ENCODE assay signal across 25 mouse cellular contexts in the genomic region with DNA sequence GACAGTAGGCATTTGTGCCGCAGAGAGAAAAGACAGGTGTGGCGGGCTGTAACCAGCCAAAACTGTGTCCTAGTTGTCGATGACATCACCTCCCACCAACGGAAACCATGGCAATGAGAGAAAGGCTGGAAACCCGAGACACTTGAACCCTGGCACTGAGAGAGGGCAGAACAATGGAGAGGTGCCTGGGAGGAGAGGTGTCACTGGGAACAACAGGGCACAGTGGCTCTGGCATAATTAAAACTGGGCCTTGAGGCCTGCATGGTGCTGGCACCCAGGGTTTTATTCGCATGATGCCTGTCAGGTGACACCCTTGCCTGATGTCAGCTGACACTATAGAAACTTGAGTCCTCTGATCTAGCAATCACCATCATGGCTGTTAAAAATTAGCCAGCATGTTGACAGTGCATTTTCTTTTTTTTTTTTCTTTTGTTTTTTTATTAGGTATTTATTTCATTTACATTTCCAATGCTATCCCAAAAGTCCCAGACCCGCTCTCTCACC. TPM values are rescaled to one million over a fixed set of nuclear protein-coding genes. Genes with fewer than 3 reads are reported as not detected.
A peak's percentile ranks its signal among the peaks of the same experiment; 100 is the strongest.
DNase-seq lines count a peak whose midpoint lies in the region; ATAC-seq and TF ChIP-seq lines count a peak whose summit lies in the region.
"Had no signal": no experiment of that assay in that cellular context is flagged by ENCODE, and none has a peak within 500 bp of the region (broad histone marks: within the 10 kb centered on the region; RNA-seq: fewer than 3 reads in every experiment).

No protein-coding gene starts in this region.

- DNase-seq in embryo, embryonic 10.5 days (ENCODE audit: low spot score) = peak; percentile 23
- no peak for DNase-seq in embryo, embryonic 11 days
- peak; percentile 17 for DNase-seq in embryonic facial prominence, embryonic 10.5 days (ENCODE audit: low spot score)
- no peak for DNase-seq in MN1 (ENCODE audit: low spot score)
- DNase-seq in thymus, postnatal 10 days (ENCODE audit: low spot score in 2 of 2) = no peak
- DNase-seq: adrenal gland, postnatal 25 days; cerebellum, adult 2 months; cerebellum, postnatal 14 days; forebrain, postnatal 0 days; gastrocnemius, postnatal 10 days; heart, postnatal 14 days; kidney, postnatal 14 days; lung, postnatal 4 days; right cerebral cortex, postnatal 14 days had no signal

- WGBS in kidney, embryonic 16.5 days = 43% methylated on average over 7 of the region's 7 CpGs
- WGBS in kidney, embryonic 14.5 days = 47% methylated on average over 7 of the region's 7 CpGs
- 71% methylated on average over 7 of the region's 7 CpGs for WGBS in embryonic facial prominence, embryonic 10.5 days
- WGBS in intestine, postnatal 0 days = 57% methylated on average over 7 of the region's 7 CpGs

- no peaks in the 10 kb centered on the region for H3K27me3 ChIP-seq in kidney, embryonic 16.5 days (ENCODE audit: insufficient read depth, low read length)
- H3K27me3 ChIP-seq in kidney, embryonic 14.5 days (ENCODE audit: control insufficient read depth, insufficient read depth, low read length) = no peaks in the 10 kb centered on the region
- no peaks in the 10 kb centered on the region for H3K27me3 ChIP-seq in embryonic facial prominence, embryonic 10.5 days (replicated peaks; ENCODE audit: low read depth, poor library complexity, severe bottlenecking)
- no peaks in the 10 kb centered on the region for H3K27me3 ChIP-seq in intestine, postnatal 0 days (replicated peaks; ENCODE audit: control insufficient read depth, insufficient read depth, low read length)
- H3K27me3 ChIP-seq: limb, embryonic 13.5 days; megakaryocyte, embryonic 14.5 days; midbrain, embryonic 12.5 days; Patski had no signal

- no peaks in the 10 kb centered on the region for H3K4me1 ChIP-seq in kidney, embryonic 16.5 days (ENCODE audit: insufficient read depth, low read length)
- H3K4me1 ChIP-seq in kidney, embryonic 14.5 days (ENCODE audit: control insufficient read depth, insufficient read depth, low read length) = 0 out of 2 replicates have a peak, but pooled peaks cover 3% of the 10 kb centered on the region
- peaks cover 3% of the 10 kb centered on the region; the same call in 1 of the 2 replicates for H3K4me1 ChIP-seq in embryonic facial prominence, embryonic 10.5 days
- H3K4me1 ChIP-seq in intestine, postnatal 0 days (replicated peaks; ENCODE audit: control insufficient read depth, insufficient read depth, low read length) = no peaks in the 10 kb centered on the region
- H3K4me1 ChIP-seq: limb, embryonic 13.5 days; megakaryocyte, embryonic 14.5 days; midbrain, embryonic 12.5 days had no signal

- H3K27ac ChIP-seq in kidney, embryonic 16.5 days (ENCODE audit: low read length) = no peak overlapping the region
- H3K27ac ChIP-seq in kidney, embryonic 14.5 days (ENCODE audit: low read depth, low read length) = no peak overlapping the region
- H3K27ac ChIP-seq in embryonic facial prominence, embryonic 10.5 days (replicated peaks) = no peak overlapping the region
- H3K27ac ChIP-seq in intestine, postnatal 0 days (ENCODE audit: low read depth, low read length) = no peak overlapping the region
- H3K27ac ChIP-seq: left cerebral cortex, adult 2 months; limb, embryonic 13.5 days; midbrain, embryonic 12.5 days had no signal

- H3K4me2 ChIP-seq in kidney, embryonic 16.5 days (replicated peaks; ENCODE audit: low read depth, low read length) = no peak overlapping the region
- H3K4me2 ChIP-seq in kidney, embryonic 14.5 days (replicated peaks; ENCODE audit: low read depth, low read length) = no peak overlapping the region
- no peak overlapping the region for H3K4me2 ChIP-seq in intestine, postnatal 0 days (replicated peaks; ENCODE audit: low read depth)
- H3K4me2 ChIP-seq: limb, embryonic 13.5 days; liver, embryonic 11.5 days; midbrain, embryonic 12.5 days had no signal

- no peaks in the 10 kb centered on the region for H3K36me3 ChIP-seq in kidney, embryonic 16.5 days (ENCODE audit: insufficient read depth, low read length)
- no peaks in the 10 kb centered on the region for H3K36me3 ChIP-seq in kidney, embryonic 14.5 days (ENCODE audit: control insufficient read depth, insufficient read depth, low read length)
- no peaks in the 10 kb centered on the region for H3K36me3 ChIP-seq in embryonic facial prominence, embryonic 10.5 days (replicated peaks)
- no peaks in the 10 kb centered on the region for H3K36me3 ChIP-seq in intestine, postnatal 0 days (ENCODE audit: control insufficient read depth, insufficient read depth)
- H3K36me3 ChIP-seq: G1E; limb, embryonic 13.5 days; midbrain, embryonic 12.5 days had no signal

- no peak overlapping the region for H3K9ac ChIP-seq in kidney, embryonic 16.5 days (replicated peaks; ENCODE audit: low read length)
- H3K9ac ChIP-seq in kidney, embryonic 14.5 days (ENCODE audit: low read depth, low read length) = no peak overlapping the region
- H3K9ac ChIP-seq in intestine, postnatal 0 days (ENCODE audit: low read depth, low read length) = no peak overlapping the region
- H3K9ac ChIP-seq: forebrain, postnatal 0 days; limb, embryonic 13.5 days; midbrain, embryonic 12.5 days had no signal

- peak; percentile 42; the same call in 1 of the 2 replicates for ATAC-seq in kidney, embryonic 16.5 days (ENCODE audit: low FRiP score, low TSS enrichment)
- no peak for ATAC-seq in kidney, embryonic 14.5 days (ENCODE audit: low FRiP score, low TSS enrichment)
- peak; percentile 75 for ATAC-seq in intestine, postnatal 0 days
- ATAC-seq: forebrain, postnatal 0 days; hindbrain, embryonic 16.5 days; Patski had no signal

- H3K4me3 ChIP-seq in kidney, embryonic 16.5 days (ENCODE audit: low read length) = no peak overlapping the region
- no peak overlapping the region for H3K4me3 ChIP-seq in kidney, embryonic 14.5 days (ENCODE audit: low read length)
- no peak overlapping the region for H3K4me3 ChIP-seq in embryonic facial prominence, embryonic 10.5 days
- H3K4me3 ChIP-seq in intestine, postnatal 0 days (ENCODE audit: low read depth, low read length) = no peak overlapping the region
- H3K4me3 ChIP-seq: left cerebral cortex, adult 2 months; limb, embryonic 13.5 days; megakaryocyte, embryonic 14.5 days; midbrain, embryonic 12.5 days had no signal

- no peaks in the 10 kb centered on the region for H3K9me3 ChIP-seq in kidney, embryonic 16.5 days (ENCODE audit: low read length)
- no peaks in the 10 kb centered on the region for H3K9me3 ChIP-seq in kidney, embryonic 14.5 days (ENCODE audit: control insufficient read depth, low read length)
- H3K9me3 ChIP-seq in embryonic facial prominence, embryonic 10.5 days = no peaks in the 10 kb centered on the region
- H3K9me3 ChIP-seq in intestine, postnatal 0 days (ENCODE audit: control insufficient read depth) = no peaks in the 10 kb centered on the region
- H3K9me3 ChIP-seq: limb, embryonic 13.5 days; megakaryocyte, embryonic 14.5 days; midbrain, embryonic 12.5 days had no signal

- TF ChIP-seq CTCF in intestine, postnatal 0 days (IDR thresholded peaks at IDR 0.05; ENCODE audit: low read depth) = no peak

RNA-seq across cellular contexts. Expression of gene Mark1, which starts 38.9 kb away (rescaled TPM):
- polyA plus RNA-seq in kidney, embryonic 16.5 days (2015; fragmentation: Nextera tagmentation; extraction: Ambion mirVana) = 1.8 and 2.0 TPM in 2 replicates
- 2.4 and 3.0 TPM in 2 replicates for polyA plus RNA-seq in kidney, embryonic 14.5 days (2014; fragmentation: Nextera tagmentation; extraction: Ambion mirVana)
- polyA plus RNA-seq in embryonic facial prominence, embryonic 10.5 days (2016; fragmentation: Nextera tagmentation; extraction: Ambion mirVana) = 3.0 and 3.1 TPM in 2 replicates
- polyA plus RNA-seq in intestine, postnatal 0 days (2015; fragmentation: Nextera tagmentation; extraction: Ambion mirVana) = 1.6 TPM in 2 replicates
- polyA plus RNA-seq: G1E had no signal

Comparison
In these comparisons a context has a peak if more than half of its experiments do, and no peak if none do; other contexts are left out.
1. DNase-seq: peak in embryo, embryonic 10.5 days (single experiment) and embryonic facial prominence, embryonic 10.5 days (single experiment); none in embryo, embryonic 11 days (single experiment), MN1 (single experiment) and thymus, postnatal 10 days (0 of 2).